Mouse (Mus musculus) ES-E14 (cell line): ENCODE measurements around the gene Vmn1r53.
"Not testable (repeated sequence)": the region's sequence is repeated elsewhere in the genome, so short reads cannot be mapped to it uniquely, and the experiment has no call there.

Experiments used
- CHD2 ChIP-seq: IDR thresholded peaks from 2 replicates; pipeline ENCODE4 v1.6.1; 2014; ENCODE audit warnings: mild to moderate bottlenecking, low read depth, low read length, inconsistent platforms
- HCFC1 ChIP-seq: IDR thresholded peaks from 2 replicates; pipeline ENCODE4 v1.6.1; 2012; ENCODE audit warnings: low read length, inconsistent platforms, borderline replicate concordance; ENCODE audit not compliant: insufficient read depth
- ZNF384 ChIP-seq: IDR thresholded peaks from 2 replicates; pipeline ENCODE4 v1.6.1; 2012; ENCODE audit warnings: low read depth, low read length, inconsistent platforms

DNA sequence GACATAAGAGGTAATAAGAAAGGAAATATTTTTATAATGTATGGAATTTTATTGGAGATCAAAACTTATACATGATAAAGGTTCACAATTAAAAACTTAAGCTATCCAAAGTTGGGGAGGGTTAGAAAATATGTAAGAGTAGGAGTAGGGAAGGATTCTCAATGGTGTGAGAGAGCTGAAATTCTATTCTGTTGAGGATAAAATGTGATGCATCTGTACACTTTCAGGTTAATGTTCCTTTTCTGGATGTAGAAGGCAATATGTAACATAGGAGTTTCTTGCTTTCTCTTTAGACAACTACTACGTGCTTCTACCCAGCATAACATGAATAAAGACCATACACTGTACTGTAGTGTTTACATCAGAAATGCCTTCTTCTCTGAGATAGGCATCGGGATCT is 21.7 kb downstream of the Vmn1r53 start, which contains the start of gene V1ra8:
- not testable (repeated sequence) for TF ChIP-seq ZNF384, CHD2, HCFC1
